Mouse (Mus musculus): ENCODE results near the gene Adam1a. TPM values are rescaled to one million over a fixed set of nuclear protein-coding genes. Genes with fewer than 3 reads are reported as not detected.

Adam1a gene
- total and polyA plus RNA-seq, 3 experiments = 1.0 to 1.9 TPM; not detected in 1

- no peak for TF ChIP-seq NELFE (IDR thresholded peaks at IDR 0.05; ENCODE audit: low read depth, low read length)
- no peak for TF ChIP-seq MYB (IDR thresholded peaks at IDR 0.05; ENCODE audit: low read depth, low read length)
Observed at GRCm38 (mm10) chr5:121476040-121476439, 69.2 kb downstream of the Adam1a start (continued).

- Histone ChIP-seq H3K79me2 (ENCODE audit: control insufficient read depth, insufficient read depth, low read length, poor library complexity) (no peaks in the 10 kb centered on the region), H3K9ac (ENCODE audit: control insufficient read depth, low read depth, low read length, poor library complexity, severe bottlenecking) (no peak overlapping the region), H3K27me3 (ENCODE audit: control insufficient read depth in 1 of 2, insufficient read depth in 2 of 2, low read length in 2 of 2) (no peaks in the 10 kb centered on the region), H3K4me3 (ENCODE audit: control insufficient read depth in 1 of 2, insufficient read depth in 1 of 2, low read depth in 2 of 2, low read length in 2 of 2) (no peak overlapping the region), H3K27ac (ENCODE audit: control insufficient read depth, low read depth, low read length) (no peak overlapping the region), H3K4me1 (ENCODE audit: control insufficient read depth in 1 of 2, insufficient read depth in 2 of 2, low read length in 2 of 2) (peaks cover 11 to 20% of the 10 kb centered on the region in 2 experiments), H3K36me3 (ENCODE audit: control insufficient read depth in 1 of 2, insufficient read depth in 2 of 2, low read length in 2 of 2) (peaks cover 0 to 14% of the 10 kb centered on the region in 2 experiments; a peak in 2 of 4 replicates), H3K9me3 (replicated peaks; ENCODE audit: insufficient read depth, low read length) (no peaks in the 10 kb centered on the region)
- 0 out of 2 replicates have a peak, but pooled peaks have one; percentile 30 for TF ChIP-seq USF1 (IDR thresholded peaks at IDR 0.05; ENCODE audit: low read depth, low read length)
- TF ChIP-seq RCOR1 (IDR thresholded peaks at IDR 0.05; ENCODE audit: low read depth, low read length) = no peak
- no peak for DNase-seq (ENCODE audit: low read depth, low spot score)
Observed at GRCm38 (mm10) chr5:121474610-121475009, 70.7 kb downstream of the Adam1a start.

GRCm38 (mm10) chr5:121472411-121472810 lies 72.9 kb downstream of the Adam1a start:
- peaks cover 11 to 20% of the 10 kb centered on the region in 2 experiments for H3K4me1 ChIP-seq (ENCODE audit: control insufficient read depth in 1 of 2, insufficient read depth in 2 of 2, low read length in 2 of 2)
- no peaks in the 10 kb centered on the region for H3K27me3 ChIP-seq (ENCODE audit: control insufficient read depth in 1 of 2, insufficient read depth in 2 of 2, low read length in 2 of 2)
- H3K27ac ChIP-seq (ENCODE audit: control insufficient read depth, low read depth, low read length) = no peak overlapping the region
- H3K79me2 ChIP-seq (ENCODE audit: control insufficient read depth, insufficient read depth, low read length, poor library complexity) = no peaks in the 10 kb centered on the region
- TF ChIP-seq CHD1 (IDR thresholded peaks at IDR 0.05; ENCODE audit: low read depth, low read length) (no peak), TBP (IDR thresholded peaks at IDR 0.05; ENCODE audit: low read depth, low read length) (no peak), RAD21 (IDR thresholded peaks at IDR 0.05; ENCODE audit: low read depth, low read length) (no peak), ZMIZ1 (IDR thresholded peaks at IDR 0.05; ENCODE audit: low read depth, low read length) (no peak)
- no peak overlapping the region for H3K9ac ChIP-seq (ENCODE audit: control insufficient read depth, low read depth, low read length, poor library complexity, severe bottlenecking)
- no peak overlapping the region for H3K4me3 ChIP-seq (ENCODE audit: control insufficient read depth in 1 of 2, insufficient read depth in 1 of 2, low read depth in 2 of 2, low read length in 2 of 2)
- DNase-seq (ENCODE audit: low read depth, low spot score) = no peak
- peaks cover 0 to 14% of the 10 kb centered on the region in 2 experiments; a peak in 2 of 4 replicates for H3K36me3 ChIP-seq (ENCODE audit: control insufficient read depth in 1 of 2, insufficient read depth in 2 of 2, low read length in 2 of 2)
- H3K9me3 ChIP-seq (replicated peaks; ENCODE audit: insufficient read depth, low read length) = no peaks in the 10 kb centered on the region

- H3K4me1 ChIP-seq (ENCODE audit: control insufficient read depth in 1 of 2, insufficient read depth in 2 of 2, low read length in 2 of 2) = peaks cover 0 to 10% of the 10 kb centered on the region in 2 experiments; a peak in 1 of 4 replicates
- no peak overlapping the region for H3K4me3 ChIP-seq (ENCODE audit: control insufficient read depth in 1 of 2, insufficient read depth in 1 of 2, low read depth in 2 of 2, low read length in 2 of 2)
- no peaks in the 10 kb centered on the region for H3K27me3 ChIP-seq (ENCODE audit: control insufficient read depth in 1 of 2, insufficient read depth in 2 of 2, low read length in 2 of 2)
- H3K27ac ChIP-seq (ENCODE audit: control insufficient read depth, low read depth, low read length) = no peak overlapping the region
- H3K9me3 ChIP-seq (replicated peaks; ENCODE audit: insufficient read depth, low read length) = no peaks in the 10 kb centered on the region
- no peak overlapping the region for H3K9ac ChIP-seq (ENCODE audit: control insufficient read depth, low read depth, low read length, poor library complexity, severe bottlenecking)
- no peaks in the 10 kb centered on the region for H3K79me2 ChIP-seq (ENCODE audit: control insufficient read depth, insufficient read depth, low read length, poor library complexity)
- no peak for DNase-seq (ENCODE audit: low read depth, low spot score)
- H3K36me3 ChIP-seq (ENCODE audit: control insufficient read depth in 1 of 2, insufficient read depth in 2 of 2, low read length in 2 of 2) = no peaks in the 10 kb centered on the region; a peak in 1 of 4 replicates
- TF ChIP-seq BHLHE40 (IDR thresholded peaks at IDR 0.05; ENCODE audit: borderline replicate concordance, low read depth, low read length) (no peak), HCFC1 (IDR thresholded peaks at IDR 0.05; ENCODE audit: low read depth, low read length) (no peak), POLR2A (IDR thresholded peaks at IDR 0.05; ENCODE audit: control insufficient read depth in 1 of 2, insufficient read depth in 1 of 2, low read depth in 1 of 2, low read length in 2 of 2, poor library complexity in 1 of 2) (no peak), SIN3A (IDR thresholded peaks at IDR 0.05; ENCODE audit: low read length) (no peak), ZC3H11A (IDR thresholded peaks at IDR 0.05; ENCODE audit: low read depth, low read length) (no peak), GATA1 (IDR thresholded peaks at IDR 0.05; ENCODE audit: low read depth, low read length) (no peak), USF1 (IDR thresholded peaks at IDR 0.05; ENCODE audit: low read depth, low read length) (no peak), ELF1 (IDR thresholded peaks at IDR 0.05; ENCODE audit: low read depth, low read length) (no peak), POLR2AphosphoS2 (IDR thresholded peaks at IDR 0.05; ENCODE audit: low read length) (no peak), CTCF (IDR thresholded peaks at IDR 0.05 in 2 of 3, conservative IDR thresholded peaks at IDR 0.05 in 1 of 3; ENCODE audit: control insufficient read depth in 1 of 3, insufficient read depth in 1 of 3, low read depth in 2 of 3, low read length in 3 of 3, poor library complexity in 1 of 3, severe bottlenecking in 1 of 3) (no peak), MAZ (IDR thresholded peaks at IDR 0.05; ENCODE audit: low read depth, low read length) (no peak)
Observed at GRCm38 (mm10) chr5:121469566-121469965, 75.7 kb downstream of the Adam1a start.

Data from MEL (cell line).